Mouse (Mus musculus): ENCODE data around the gene 1600002K03Rik. TPM values are rescaled to one million over a fixed set of nuclear protein-coding genes. Genes with fewer than 3 reads are reported as not detected.

The 1600002K03Rik gene
- total and polyA plus RNA-seq, 2 experiments from 2014 or later = 2.6 to 4.4 TPM

GRCm38 (mm10) chr10:80144864-80145838 is 27.6 kb upstream of the 1600002K03Rik start:
- peak; percentile 89 for TF ChIP-seq CTCF (IDR thresholded peaks at IDR 0.05; ENCODE audit: low read depth)
- H3K4me3 ChIP-seq (ENCODE audit: low read length) = no peak overlapping the region
- no peak overlapping the region for H3K4me2 ChIP-seq (ENCODE audit: low read depth, low read length)
- H3K9me3 ChIP-seq (ENCODE audit: low read length) = no peaks in the 10 kb centered on the region
- WGBS = 68% methylated on average over 20 of the region's 20 CpGs
- H3K27me3 ChIP-seq (ENCODE audit: insufficient read depth, low read length) = no peaks in the 10 kb centered on the region
- H3K4me1 ChIP-seq (ENCODE audit: insufficient read depth, low read length) = peaks cover 10% of the 10 kb centered on the region
- peaks cover 9% of the 10 kb centered on the region for H3K36me3 ChIP-seq (ENCODE audit: insufficient read depth, low read length)
- peak overlapping the region; percentile 96 for H3K27ac ChIP-seq
- ATAC-seq (no peak), DNase-seq (ENCODE audit: low spot score) (peak; percentile 78)
- H3K9ac ChIP-seq (replicated peaks; ENCODE audit: low read length) = 0 out of 2 replicates have a peak overlapping the region, but pooled peaks have one; percentile 13

- Histone ChIP-seq H3K9me3 (ENCODE audit: low read length) (no peaks in the 10 kb centered on the region), H3K27ac (peak overlapping the region; percentile 96), H3K27me3 (ENCODE audit: insufficient read depth, low read length) (no peaks in the 10 kb centered on the region), H3K36me3 (ENCODE audit: insufficient read depth, low read length) (peaks cover 9% of the 10 kb centered on the region), H3K4me2 (ENCODE audit: low read depth, low read length) (no peak overlapping the region), H3K4me1 (ENCODE audit: insufficient read depth, low read length) (peaks cover 8% of the 10 kb centered on the region), H3K9ac (replicated peaks; ENCODE audit: low read length) (0 out of 2 replicates have a peak overlapping the region, but pooled peaks have one; percentile 13), H3K4me3 (ENCODE audit: low read length) (no peak overlapping the region)
- TF ChIP-seq CTCF (IDR thresholded peaks at IDR 0.05; ENCODE audit: low read depth) = no peak
- no peak for DNase-seq (ENCODE audit: low spot score)
- WGBS = 74% methylated on average over 6 of the region's 6 CpGs
- ATAC-seq = no peak
Measured at GRCm38 (mm10) chr10:80145896-80146295, 26.8 kb upstream of the 1600002K03Rik start.

- 77% methylated on average over 4 of the region's 4 CpGs for whole genome bisulfite sequencing
- Histone ChIP-seq H3K27me3 (ENCODE audit: insufficient read depth, low read length) (no peaks in the 10 kb centered on the region), H3K4me1 (ENCODE audit: insufficient read depth, low read length) (peaks cover 6% of the 10 kb centered on the region; the same call in 1 of the 2 replicates), H3K36me3 (ENCODE audit: insufficient read depth, low read length) (peaks cover 9% of the 10 kb centered on the region), H3K9me3 (ENCODE audit: low read length) (no peaks in the 10 kb centered on the region), H3K9ac (replicated peaks; ENCODE audit: low read length) (0 out of 2 replicates have a peak overlapping the region, but pooled peaks have one; percentile 13), H3K4me2 (ENCODE audit: low read depth, low read length) (no peak overlapping the region), H3K4me3 (ENCODE audit: low read length) (no peak overlapping the region), H3K27ac (peak overlapping the region; percentile 96; the same call in 1 of the 2 replicates)
- DNase-seq (ENCODE audit: low spot score) = no peak
- TF ChIP-seq CTCF (IDR thresholded peaks at IDR 0.05; ENCODE audit: low read depth) = no peak
- no peak for ATAC-seq
Measured at GRCm38 (mm10) chr10:80146568-80147011, 26.2 kb upstream of the 1600002K03Rik start.

- Histone ChIP-seq H3K9me3 (ENCODE audit: low read length) (no peaks in the 10 kb centered on the region), H3K4me2 (ENCODE audit: low read depth, low read length) (peak overlapping the region; percentile 80; the same call in 1 of the 2 replicates), H3K27ac (peak overlapping the region; percentile 96), H3K36me3 (ENCODE audit: insufficient read depth, low read length) (peaks cover 9% of the 10 kb centered on the region), H3K4me1 (ENCODE audit: insufficient read depth, low read length) (peaks cover 12% of the 10 kb centered on the region; the same call in 1 of the 2 replicates), H3K27me3 (ENCODE audit: insufficient read depth, low read length) (no peaks in the 10 kb centered on the region), H3K9ac (replicated peaks; ENCODE audit: low read length) (no peak overlapping the region), H3K4me3 (ENCODE audit: low read length) (no peak overlapping the region)
- WGBS = 71% methylated on average over 5 of the region's 5 CpGs
- no peak for DNase-seq (ENCODE audit: low spot score)
- TF ChIP-seq CTCF (IDR thresholded peaks at IDR 0.05; ENCODE audit: low read depth) = no peak
- no peak for ATAC-seq
Measured at GRCm38 (mm10) chr10:80147146-80147718, 25.5 kb upstream of the 1600002K03Rik start.

GRCm38 (mm10) chr10:80147719-80148601 is 24.8 kb upstream of the 1600002K03Rik start, which contains the start of gene Midn:
Gene Midn (plus strand): TSS chr10:80148272.
- ATAC-seq (peak; percentile 13), DNase-seq (ENCODE audit: low spot score) (peak; percentile 77)
- H3K27ac ChIP-seq = peak within 1 kb of the TSS; percentile 96
- H3K4me3 ChIP-seq (ENCODE audit: low read length) = peak within 1 kb of the TSS; percentile 97
- peak within 1 kb of the TSS; percentile 80 for H3K4me2 ChIP-seq (ENCODE audit: low read depth, low read length)
- peaks cover 9% of the 10 kb centered on the region for H3K36me3 ChIP-seq (ENCODE audit: insufficient read depth, low read length)
- no peaks in the 10 kb centered on the region for H3K27me3 ChIP-seq (ENCODE audit: insufficient read depth, low read length)
- TF ChIP-seq CTCF (IDR thresholded peaks at IDR 0.05; ENCODE audit: low read depth) = peak; percentile 68
- no peaks in the 10 kb centered on the region for H3K9me3 ChIP-seq (ENCODE audit: low read length)
- 1% methylated on average over 38 of the region's 42 CpGs for WGBS
- peak within 1 kb of the TSS; percentile 89 for H3K9ac ChIP-seq (replicated peaks; ENCODE audit: low read length)
- H3K4me1 ChIP-seq (ENCODE audit: insufficient read depth, low read length) = peaks cover 16% of the 10 kb centered on the region; the same call in 1 of the 2 replicates
